Mouse (Mus musculus): ENCODE data around the gene Il4.

Gene Il4

GRCm38 (mm10) chr11:53633644-53634043 is 15.2 kb upstream of the Il4 start:
- CTCF ChIA-PET = interaction anchor here in 3 of 4 experiments (0.9 to 1.8 kb wide), 7 partner anchors 28 to 163 kb away, joined by 3 to 5 read pairs (median 3); partner anchors contain the start of gene Gm9837 (in 2 of the 3)

GRCm38 (mm10) chr11:53632122-53632733 is 13.8 kb upstream of the Il4 start:
- ChIA-PET CTCF (interaction anchor here in 1 of 4 experiments (1.5 kb wide), 1 partner anchor 105 kb away, joined by 3 read pairs; no protein-coding TSS in a partner anchor), POLR2A (interaction anchor here in 1 of 4 experiments (0.6 kb wide), 1 partner anchor 1774 kb away, joined by 6 read pairs; no protein-coding TSS in a partner anchor)

More at GRCm38 (mm10) chr11:53633644-53634043, 15.2 kb upstream of the Il4 start:
- POLR2A ChIA-PET = interaction anchor here in 1 of 4 experiments (1.8 kb wide), 1 partner anchor 17 kb away, joined by 4 read pairs; no protein-coding TSS in a partner anchor

GRCm38 (mm10) chr11:53627859-53628258 is 9.4 kb upstream of the Il4 start:
- ChIA-PET CTCF (interaction anchor here (0.5 to 2.2 kb wide), 71 partner anchors 8 to 1986 kb away, joined by 3 to 22 read pairs (median 4); partner anchors contain the start of genes Gm9945 (in 2 of the 4), Sowaha (in 2 of the 4), Gm9837 (in 1 of the 4) and Kif3a (in 1 of the 4)), POLR2A (interaction anchor here in 3 of 4 experiments (0.6 to 1.9 kb wide), 7 partner anchors 16 to 327 kb away, joined by 3 to 8 read pairs (median 3); partner anchors contain the start of genes Hspa4 (in 1 of the 3) and Rad50 (in 1 of the 3))

- ChIA-PET CTCF (interaction anchor here (0.6 to 2.2 kb wide), 24 partner anchors 9 to 1552 kb away, joined by 3 to 22 read pairs (median 5); partner anchors contain the start of genes Gm9945 (in 2 of the 4), Sowaha (in 2 of the 4), Gm9837 (in 1 of the 4) and Kif3a (in 1 of the 4)), POLR2A (interaction anchor here in 3 of 4 experiments (0.6 to 1.9 kb wide), 3 partner anchors 80 to 487 kb away, joined by 3 to 8 read pairs (median 3); partner anchors contain the start of gene Rad50 (in 1 of the 3))
These were observed 8.4 kb upstream of the Il4 start for GRCm38 (mm10) chr11:53626802-53627373.

- ChIA-PET POLR2A (interaction anchor here in 1 of 4 experiments (0.6 to 0.7 kb wide), 3 partner anchors 11 to 14 kb away, joined by 3 to 8 read pairs (median 3); no protein-coding TSS in a partner anchor), CTCF (interaction anchor here in 3 of 4 experiments (0.5 to 2.2 kb wide), 13 partner anchors 12 to 377 kb away, joined by 3 to 8 read pairs (median 4); partner anchors contain the start of gene Gm9837 (in 2 of the 3))
These were observed 5.7 kb upstream of the Il4 start for GRCm38 (mm10) chr11:53624124-53624523.

GRCm38 (mm10) chr11:53623573-53623972 is 5.1 kb upstream of the Il4 start:
- CTCF ChIA-PET = interaction anchor here in 3 of 4 experiments (0.6 to 2.2 kb wide), 11 partner anchors 14 to 376 kb away, joined by 3 to 8 read pairs (median 4); partner anchors contain the start of gene Gm9837 (in 2 of the 3)
- POLR2A ChIA-PET = interaction anchor here in 1 of 4 experiments (0.6 to 0.7 kb wide), 3 partner anchors 12 to 14 kb away, joined by 3 to 8 read pairs (median 3); no protein-coding TSS in a partner anchor

- POLR2A ChIA-PET = interaction anchor here in 1 of 4 experiments (1.1 kb wide), 1 partner anchor 85 kb away, joined by 3 read pairs; the partner anchor contains the start of gene Rad50
- CTCF ChIA-PET = interaction anchor here in 2 of 4 experiments (0.9 to 1.8 kb wide), 5 partner anchors 17 to 156 kb away, joined by 3 to 5 read pairs (median 4); no protein-coding TSS in a partner anchor
These were observed 4.0 kb upstream of the Il4 start for GRCm38 (mm10) chr11:53622440-53622806.

GRCm38 (mm10) chr11:53621582-53622439 is 3.3 kb upstream of the Il4 start:
- ChIA-PET CTCF (interaction anchor here in 2 of 4 experiments (0.9 to 1.2 kb wide), 4 partner anchors 17 to 155 kb away, joined by 3 to 5 read pairs (median 4); no protein-coding TSS in a partner anchor), POLR2A (interaction anchor here in 1 of 4 experiments (1.1 kb wide), 1 partner anchor 85 kb away, joined by 3 read pairs; the partner anchor contains the start of gene Rad50)

GRCm38 (mm10) chr11:53620094-53620493 is 1.6 kb upstream of the Il4 start:
- POLR2A ChIA-PET = interaction anchor here in 2 of 4 experiments (0.6 to 0.9 kb wide), 2 partner anchors 33 to 110 kb away, joined by 3 read pairs; no protein-coding TSS in a partner anchor
- CTCF ChIA-PET = no interaction called here

GRCm38 (mm10) chr11:53619428-53619827 is 959 bp upstream of the Il4 start:
- ChIA-PET CTCF (interaction anchor here in 1 of 4 experiments (1.7 kb wide), 1 partner anchor 14 kb away, joined by 7 read pairs; no protein-coding TSS in a partner anchor), POLR2A (interaction anchor here in 2 of 4 experiments (0.6 to 0.9 kb wide), 2 partner anchors 34 to 111 kb away, joined by 3 read pairs; no protein-coding TSS in a partner anchor)

- CTCF ChIA-PET = interaction anchor here in 1 of 4 experiments (0.8 kb wide), 1 partner anchor 10 kb away, joined by 3 read pairs; no protein-coding TSS in a partner anchor
- POLR2A ChIA-PET = interaction anchor here in 1 of 4 experiments (0.7 kb wide), 1 partner anchor 184 kb away, joined by 3 read pairs; no protein-coding TSS in a partner anchor
These were observed 833 bp downstream of the Il4 start for GRCm38 (mm10) chr11:53617562-53618109.

- ChIA-PET CTCF (interaction anchor here in 2 of 4 experiments (0.8 to 1.1 kb wide), 2 partner anchors 11 kb away, joined by 3 to 5 read pairs; no protein-coding TSS in a partner anchor), POLR2A (interaction anchor here in 1 of 4 experiments (0.7 kb wide), 1 partner anchor 185 kb away, joined by 3 read pairs; no protein-coding TSS in a partner anchor)
These were observed 1.5 kb downstream of the Il4 start for GRCm38 (mm10) chr11:53616748-53617558.

- CTCF ChIA-PET = interaction anchor here in 1 of 4 experiments (1.1 kb wide), 1 partner anchor 12 kb away, joined by 5 read pairs; no protein-coding TSS in a partner anchor
- POLR2A ChIA-PET = no interaction called here
These were observed 2.9 kb downstream of the Il4 start for GRCm38 (mm10) chr11:53615575-53615974.

GRCm38 (mm10) chr11:53615172-53615571 is 3.3 kb downstream of the Il4 start:
- CTCF ChIA-PET = no interaction called here
- POLR2A ChIA-PET = no interaction called here

- ChIA-PET POLR2A (no interaction called here), CTCF (interaction anchor here in 3 of 4 experiments (0.6 to 1.1 kb wide), 3 partner anchors 17 to 837 kb away, joined by 3 to 4 read pairs (median 4); no protein-coding TSS in a partner anchor)
These were observed 8.8 kb downstream of the Il4 start for GRCm38 (mm10) chr11:53609672-53610071.

GRCm38 (mm10) chr11:53609231-53609630 is 9.2 kb downstream of the Il4 start:
- ChIA-PET CTCF (interaction anchor here in 2 of 4 experiments (0.6 to 1.0 kb wide), 2 partner anchors 18 to 838 kb away, joined by 4 read pairs; no protein-coding TSS in a partner anchor), POLR2A (no interaction called here)

Data from embryonic stem cell, embryonic (primary cell).